Mouse (Mus musculus) splenic B cell, adult 2 months (primary cell): ENCODE measurements around the gene Esam.

Experiments
- DNase-seq: peaks from one replicate; pipeline ENCODE4 v3.0.0-alpha.2; 2011; ENCODE audit warnings: low read depth, low spot score
- H3K27me3 ChIP-seq: 2 replicates; pipeline ENCODE4 v1.6.1; 2012; ENCODE audit warnings: mild to moderate bottlenecking, low read length, moderate library complexity, mixed read lengths; ENCODE audit not compliant: control insufficient read depth, poor library complexity, insufficient read depth, severe bottlenecking
- H3K36me3 ChIP-seq: 2 replicates; pipeline ENCODE4 v1.6.1; 2012; ENCODE audit warnings: mild to moderate bottlenecking, low read length, moderate library complexity, mixed read lengths; ENCODE audit not compliant: control insufficient read depth, poor library complexity, insufficient read depth, severe bottlenecking

Gene Esam

DNA sequence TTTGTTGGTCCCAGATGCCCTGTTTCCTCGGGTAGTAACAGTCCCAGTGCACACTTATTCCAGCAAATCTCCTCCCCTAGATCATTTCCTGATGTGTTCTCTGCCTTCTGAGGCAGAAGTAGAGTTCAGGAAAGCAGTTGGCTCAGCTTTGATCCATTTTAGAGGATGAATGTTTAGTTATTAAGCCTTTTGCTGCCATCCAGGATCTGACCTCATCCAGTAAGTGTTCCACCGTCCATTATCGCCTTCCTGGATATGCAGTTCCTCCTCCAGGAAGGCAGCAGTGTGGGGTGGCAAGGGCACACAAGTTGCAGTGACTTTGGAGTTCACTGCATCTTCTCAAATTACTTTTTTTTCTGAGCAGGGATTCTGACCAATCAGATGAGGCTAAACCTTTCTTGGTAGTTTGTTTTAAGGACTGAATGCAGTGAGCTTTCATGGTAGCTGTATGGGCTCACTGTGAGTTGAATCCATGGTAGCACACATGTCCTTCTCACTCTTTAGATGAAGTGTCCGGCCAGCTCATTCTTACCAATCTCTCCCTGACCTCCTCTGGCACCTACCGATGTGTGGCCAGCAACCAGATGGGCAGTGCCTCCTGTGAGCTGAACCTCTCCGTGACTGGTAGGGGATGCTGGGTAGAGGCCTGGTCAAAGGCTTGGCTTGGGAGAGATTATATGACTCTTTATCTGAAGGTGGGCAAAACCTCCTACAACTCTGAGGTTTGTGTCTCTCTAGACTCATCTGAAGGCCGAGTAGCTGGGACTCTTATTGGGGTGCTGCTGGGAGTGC is 14.2 kb downstream of the Esam start:
- DNase-seq: no peak
- Histone ChIP-seq H3K27me3 (no peaks in the 10 kb centered on the region), H3K36me3 (no peaks in the 10 kb centered on the region)

DNA sequence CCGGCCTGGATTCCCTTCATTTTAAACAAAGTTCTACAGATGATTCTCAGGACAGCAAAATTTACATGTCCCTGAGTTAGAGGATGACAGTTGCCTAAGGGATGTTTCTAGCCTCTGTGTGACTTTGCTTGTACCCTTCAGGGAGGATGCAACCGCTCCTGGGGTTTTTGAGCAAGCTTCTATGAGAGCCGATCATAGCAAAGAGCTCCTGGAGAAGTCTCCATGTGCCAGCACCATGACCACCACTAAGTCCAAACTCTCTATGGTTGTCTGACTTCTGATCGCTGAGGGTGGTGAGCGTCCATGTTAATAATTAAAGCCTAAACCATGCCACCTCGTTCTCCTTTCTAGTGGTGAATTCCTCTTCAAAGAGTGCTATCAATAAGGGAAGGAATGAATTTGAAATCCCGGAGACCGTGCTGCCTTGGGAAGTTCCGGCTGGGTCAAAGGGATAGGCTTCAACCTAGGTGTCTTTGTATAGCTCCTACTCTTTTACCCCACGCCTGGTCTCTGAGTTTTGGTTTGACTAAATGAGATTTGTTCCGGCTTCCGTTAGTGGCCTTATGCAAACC is 16.1 kb downstream of the Esam start:
- no peaks in the 10 kb centered on the region for H3K36me3 ChIP-seq
- DNase-seq: no peak
- no peaks in the 10 kb centered on the region for H3K27me3 ChIP-seq

GRCm38 (mm10) chr9:37544447-37545165 is 16.7 kb downstream of the Esam start:
- peak; percentile 69 for DNase-seq
- H3K36me3 ChIP-seq: no peaks in the 10 kb centered on the region
- H3K27me3 ChIP-seq: 0 out of 2 replicates have a peak, but pooled peaks cover 2% of the 10 kb centered on the region

GRCm38 (mm10) chr9:37545166-37545610 is 17.3 kb downstream of the Esam start:
- DNase-seq: no peak
- Histone ChIP-seq H3K27me3 (0 out of 2 replicates have a peak, but pooled peaks cover 2% of the 10 kb centered on the region), H3K36me3 (no peaks in the 10 kb centered on the region)

DNA sequence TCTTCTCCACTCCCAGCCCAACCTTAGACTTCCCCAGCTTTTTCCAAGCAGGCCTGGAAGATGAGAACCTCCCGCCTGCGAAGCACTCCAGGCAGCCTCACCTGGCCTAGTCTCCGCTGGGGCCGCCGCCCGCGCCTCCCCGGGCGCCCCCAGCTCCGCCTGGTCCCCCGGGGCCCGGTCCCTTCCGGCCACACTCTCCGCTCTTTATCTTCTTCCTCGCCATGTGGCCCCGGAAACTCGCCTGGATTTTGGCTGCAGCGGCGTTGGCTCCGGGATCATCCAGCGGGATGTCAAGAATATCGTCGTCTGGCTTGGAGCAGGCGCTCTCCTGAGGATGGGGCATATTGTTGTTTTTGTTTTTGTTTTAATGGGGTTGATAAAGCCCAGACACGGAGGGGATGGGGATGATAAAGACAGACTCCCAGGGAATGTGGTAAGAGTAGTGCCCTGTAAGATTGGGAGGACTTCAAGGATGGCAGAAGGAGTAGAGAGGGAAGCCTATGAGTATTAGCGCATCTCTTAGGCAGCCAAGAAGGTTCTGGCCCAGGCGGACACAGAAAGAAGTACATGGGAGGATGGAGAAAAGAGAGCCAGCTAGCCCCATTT is 18.1 kb downstream of the Esam start:
- DNase-seq: no peak
- Histone ChIP-seq H3K27me3 (0 out of 2 replicates have a peak, but pooled peaks cover 2% of the 10 kb centered on the region), H3K36me3 (no peaks in the 10 kb centered on the region)

DNA sequence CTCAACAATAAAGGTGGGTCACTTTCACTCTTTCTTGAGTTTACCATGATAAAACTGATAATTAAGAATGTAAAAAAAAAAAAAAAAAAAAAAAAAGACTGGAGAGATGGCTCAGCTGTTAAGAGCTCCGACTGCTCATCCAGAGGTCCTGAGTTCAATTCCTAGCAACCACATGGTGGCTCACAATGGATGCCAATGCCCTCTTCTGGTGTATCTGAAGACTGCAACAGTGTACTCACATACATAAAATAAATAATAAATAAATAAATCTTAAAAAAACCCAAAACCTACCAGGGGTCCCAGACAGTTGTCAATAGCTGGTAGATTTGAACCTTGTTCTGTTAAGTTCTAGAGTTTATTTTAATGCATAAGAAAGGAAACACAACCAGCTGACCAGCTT is 19.0 kb downstream of the Esam start:
- H3K36me3 ChIP-seq: no peaks in the 10 kb centered on the region
- 0 out of 2 replicates have a peak, but pooled peaks cover 2% of the 10 kb centered on the region for H3K27me3 ChIP-seq
- DNase-seq: no peak

- H3K36me3 ChIP-seq: no peaks in the 10 kb centered on the region
- H3K27me3 ChIP-seq: 0 out of 2 replicates have a peak, but pooled peaks cover 2% of the 10 kb centered on the region
- no peak for DNase-seq
Measured at GRCm38 (mm10) chr9:37550435-37550834, 22.6 kb downstream of the Esam start.

DNA sequence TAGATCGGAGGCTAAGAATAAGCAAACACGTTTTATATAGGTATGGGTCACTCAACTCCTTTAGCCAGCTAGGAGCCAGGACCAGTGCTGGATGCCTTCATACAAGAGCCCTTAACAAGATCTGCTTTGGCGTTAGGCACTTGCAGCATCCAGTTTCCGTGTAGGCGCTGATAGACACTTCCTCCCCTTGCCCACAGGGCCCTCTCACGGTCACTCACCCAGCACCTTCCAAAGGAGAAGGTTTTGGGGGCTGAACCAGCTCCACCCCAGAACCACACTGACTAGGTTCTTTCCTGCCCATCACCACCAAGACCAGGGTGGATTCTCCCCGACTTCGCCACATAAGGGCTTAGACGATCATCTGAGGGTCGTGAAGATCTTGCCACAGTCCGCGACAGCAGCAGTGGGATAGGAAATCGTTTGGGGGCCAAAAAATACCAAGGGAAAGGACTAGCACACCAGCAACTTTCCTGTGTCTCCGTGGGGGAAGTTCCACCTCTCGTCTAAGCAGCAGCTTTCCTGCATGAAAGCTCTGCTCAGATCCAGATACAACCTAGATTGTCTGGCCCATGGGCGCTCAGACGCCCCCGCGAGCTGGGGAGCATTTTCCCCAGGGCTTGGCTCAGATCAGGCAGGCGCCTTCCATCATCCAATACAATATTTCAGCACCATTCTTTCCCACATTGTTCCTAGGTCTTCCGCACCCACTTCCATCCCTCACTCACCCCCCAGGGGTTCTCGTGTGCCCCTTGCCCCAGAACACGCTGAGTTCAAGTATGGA is 24.1 kb downstream of the Esam start:
- peak; percentile 44 for DNase-seq
- Histone ChIP-seq H3K27me3 (0 out of 2 replicates have a peak, but pooled peaks cover 2% of the 10 kb centered on the region), H3K36me3 (no peaks in the 10 kb centered on the region)

DNA sequence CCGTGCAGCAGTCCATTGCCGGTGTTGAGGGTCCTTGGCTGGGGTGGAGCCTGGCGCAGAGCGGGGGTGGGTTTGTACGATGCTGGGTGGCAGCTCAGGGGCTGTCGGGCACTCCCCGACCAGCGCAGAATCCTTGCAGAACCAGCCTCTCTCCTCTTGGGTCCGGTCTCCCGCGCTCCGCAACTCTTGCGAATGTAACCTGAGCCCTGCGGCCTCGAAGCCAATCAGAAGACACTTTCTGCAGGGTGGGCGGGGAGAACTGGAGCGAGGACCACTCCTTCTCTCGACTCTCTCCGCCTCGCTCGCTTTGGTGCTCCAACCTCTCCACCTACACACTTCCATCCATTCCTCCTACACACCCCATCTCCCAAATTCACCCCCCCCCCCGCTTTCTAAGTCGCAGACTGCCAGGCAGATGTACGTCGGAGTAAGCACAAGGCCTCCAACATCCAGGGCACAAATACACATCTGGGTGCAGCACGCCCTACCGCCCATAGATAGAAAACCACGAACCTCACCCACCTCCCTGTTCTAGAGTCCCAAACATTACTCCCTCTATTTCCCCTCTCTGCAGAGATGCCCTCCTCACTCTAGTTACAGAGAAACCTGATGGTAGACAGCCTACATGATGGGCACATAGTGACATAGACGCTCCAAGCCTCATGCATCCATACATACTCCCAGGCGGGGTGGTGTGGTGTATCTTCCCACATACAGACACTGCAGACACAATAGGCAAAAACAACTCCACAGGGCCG is 24.8 kb downstream of the Esam start, which contains the start of gene Nrgn:
Nrgn (minus strand) TSS at position 369 of the 758 bp plus-strand sequence.
- no peaks in the 10 kb centered on the region for H3K36me3 ChIP-seq
- H3K27me3 ChIP-seq: 0 out of 2 replicates have a peak, but pooled peaks cover 2% of the 10 kb centered on the region
- peak; percentile 47 for DNase-seq

GRCm38 (mm10) chr9:37554279-37554678 is 26.4 kb downstream of the Esam start:
- 0 out of 2 replicates have a peak, but pooled peaks cover 2% of the 10 kb centered on the region for H3K27me3 ChIP-seq
- no peaks in the 10 kb centered on the region for H3K36me3 ChIP-seq
- peak; percentile 37 for DNase-seq

DNA sequence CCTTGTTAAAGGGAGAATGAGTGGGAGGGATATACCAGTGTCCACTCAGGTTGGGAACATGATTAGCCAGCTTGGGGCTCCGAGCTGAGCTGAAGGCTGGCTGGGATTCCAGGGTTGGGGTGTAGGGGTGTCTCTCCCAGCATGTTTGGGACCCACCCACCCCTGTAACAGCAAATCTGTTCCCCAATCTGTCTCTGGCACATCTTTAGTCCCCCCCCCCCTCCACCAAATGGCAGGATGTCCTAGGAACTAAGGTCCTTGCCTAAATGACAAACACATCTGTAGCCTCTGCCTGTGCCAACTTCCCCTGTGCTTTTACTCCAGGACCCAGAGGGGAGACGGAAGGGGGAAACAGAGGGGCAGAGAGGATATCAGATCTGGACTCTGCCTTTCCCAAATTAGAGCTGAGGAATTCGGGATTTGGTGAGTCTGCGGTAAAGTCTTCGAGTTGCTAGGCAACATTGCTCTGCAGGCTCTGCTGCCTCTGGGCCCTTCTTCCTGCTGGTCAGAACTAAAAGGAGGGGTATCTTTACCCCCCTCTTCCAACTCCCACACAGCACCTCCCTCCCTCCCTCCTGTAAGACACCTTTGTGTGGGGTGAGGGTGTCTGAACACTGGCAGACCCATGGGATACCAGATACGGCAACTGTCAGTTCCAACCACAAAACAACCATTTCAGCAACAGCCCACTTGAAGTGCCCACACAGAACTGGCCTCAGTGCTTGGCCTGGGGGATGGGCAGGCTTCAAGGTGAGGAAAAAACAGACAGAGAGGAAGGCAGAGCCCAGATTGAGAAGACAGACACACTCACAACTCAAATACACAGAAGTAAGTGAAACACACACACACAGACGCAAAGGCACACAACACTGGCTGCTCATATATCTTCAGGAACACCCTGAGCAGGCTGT is 27.2 kb downstream of the Esam start, which contains the start of gene Siae:
Siae (plus strand) TSS at position 861 of the 911 bp plus-strand sequence.
- no peak for DNase-seq
- H3K36me3 ChIP-seq: no peaks in the 10 kb centered on the region
- no peaks in the 10 kb centered on the region for H3K27me3 ChIP-seq

- DNase-seq: no peak
- H3K27me3 ChIP-seq: no peaks in the 10 kb centered on the region
- no peaks in the 10 kb centered on the region for H3K36me3 ChIP-seq
Measured at GRCm38 (mm10) chr9:37556366-37556765, 28.5 kb downstream of the Esam start.
